ENCODE assay signal across 8 mouse cellular contexts in the genomic region with DNA sequence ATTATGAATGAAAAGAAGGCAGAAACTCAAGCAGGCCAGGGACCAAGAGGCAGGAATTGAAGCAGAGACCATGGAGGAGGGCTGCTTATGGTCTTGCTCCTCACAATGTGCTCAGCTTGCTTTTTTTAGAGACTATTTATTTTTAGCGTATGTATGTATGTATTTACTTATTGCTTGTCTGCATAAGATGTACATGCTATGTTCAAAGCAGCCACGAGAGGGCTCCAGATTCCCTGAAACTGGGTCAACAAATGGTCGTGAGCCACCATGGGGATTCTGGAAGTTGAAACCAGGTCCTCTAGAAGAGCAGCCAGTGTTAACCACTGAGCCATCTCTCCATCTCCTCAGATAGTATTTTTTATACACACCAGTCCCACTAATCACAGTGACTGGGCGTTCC.
A peak's percentile ranks its signal among the peaks of the same experiment; 100 is the strongest.
DNase-seq lines count a peak whose midpoint lies in the region; ATAC-seq and TF ChIP-seq lines count a peak whose summit lies in the region.
"Not testable (repeated sequence)": the region's sequence is repeated elsewhere in the genome, so short reads cannot be mapped to it uniquely, and the experiment has no call there.

No protein-coding gene starts in this region.

- H3K9ac ChIP-seq in embryonic facial prominence, embryonic 14.5 days (ENCODE audit: low read depth, low read length); heart, postnatal 0 days (replicated peaks; ENCODE audit: low read depth, low read length); limb, embryonic 14.5 days (ENCODE audit: low read depth, low read length, severe bottlenecking): not testable (repeated sequence)

- not testable (repeated sequence) for H3K27me3 ChIP-seq in embryonic facial prominence, embryonic 14.5 days (replicated peaks; ENCODE audit: control insufficient read depth, insufficient read depth, low read length); heart, postnatal 0 days (ENCODE audit: control insufficient read depth, insufficient read depth, low read length); limb, embryonic 14.5 days (ENCODE audit: control insufficient read depth, insufficient read depth, low read length)

- not testable (repeated sequence) for TF ChIP-seq POLR2A in brain, embryonic 14.5 days (IDR thresholded peaks at IDR 0.05; ENCODE audit: borderline replicate concordance, extremely low read depth, insufficient read depth, insufficient read length, poor library complexity, severe bottlenecking); limb, embryonic 14.5 days (IDR thresholded peaks at IDR 0.05; ENCODE audit: borderline replicate concordance, extremely low read depth, insufficient read depth, insufficient read length)

- H3K9me3 ChIP-seq in embryonic facial prominence, embryonic 14.5 days (ENCODE audit: control insufficient read depth, low read length); heart, postnatal 0 days (replicated peaks; ENCODE audit: control insufficient read depth, low read length); limb, embryonic 14.5 days (ENCODE audit: control insufficient read depth, low read length): not testable (repeated sequence)

- TF ChIP-seq EP300 in heart, postnatal 0 days (IDR thresholded peaks at IDR 0.05; ENCODE audit: low read depth) = not testable (repeated sequence)

- H3K4me3 ChIP-seq in embryonic facial prominence, embryonic 14.5 days (ENCODE audit: low read depth, low read length); heart, postnatal 0 days (ENCODE audit: low read depth, low read length); limb, embryonic 14.5 days (replicated peaks; ENCODE audit: low read length): not testable (repeated sequence)

- peak; percentile 43 to 66 for DNase-seq in CD8-positive naive resting alpha-beta T cell, adult 2 months (ENCODE audit: low read depth in 2 of 2, low spot score in 2 of 2)
- DNase-seq in brain, embryonic 14.5 days (ENCODE audit: low read depth) = peak; percentile 71
- DNase-seq in embryonic facial prominence, embryonic 14.5 days (ENCODE audit: low spot score) = peak; percentile 64
- DNase-seq in heart, postnatal 0 days (ENCODE audit: low spot score) = not testable (repeated sequence)
- peak; percentile 88 to 89 for DNase-seq in kidney, postnatal 4 days
- peak; percentile 50 for DNase-seq in limb, embryonic 14.5 days (ENCODE audit: low spot score)
- peak; percentile 62 for DNase-seq in ovary, postnatal 14 days (ENCODE audit: low spot score)
- DNase-seq in testis, postnatal 14 days (ENCODE audit: low spot score) = peak; percentile 8

- H3K4me2 ChIP-seq in embryonic facial prominence, embryonic 14.5 days (ENCODE audit: low read depth, low read length); heart, postnatal 0 days (ENCODE audit: low read depth, low read length); limb, embryonic 14.5 days (replicated peaks; ENCODE audit: low read depth, low read length, severe bottlenecking): not testable (repeated sequence)

- ATAC-seq in embryonic facial prominence, embryonic 14.5 days (ENCODE audit: low read depth); heart, postnatal 0 days (ENCODE audit: insufficient read depth, low read depth); limb, embryonic 14.5 days (ENCODE audit: low FRiP score, low read depth): not testable (repeated sequence)

- not testable (repeated sequence) for H3K4me1 ChIP-seq in embryonic facial prominence, embryonic 14.5 days (ENCODE audit: control insufficient read depth, insufficient read depth, low read length); heart, postnatal 0 days (ENCODE audit: control insufficient read depth, insufficient read depth); limb, embryonic 14.5 days (ENCODE audit: control insufficient read depth, insufficient read depth, low read length)

- TF ChIP-seq CTCF in brain, embryonic 14.5 days (IDR thresholded peaks at IDR 0.05; ENCODE audit: borderline replicate concordance, extremely low read depth, insufficient read depth, insufficient read length) = not testable (repeated sequence)
- peak; percentile 57 for TF ChIP-seq CTCF in heart, postnatal 0 days (IDR thresholded peaks at IDR 0.05; ENCODE audit: low read depth)

- not testable (repeated sequence) for H3K36me3 ChIP-seq in embryonic facial prominence, embryonic 14.5 days (ENCODE audit: control insufficient read depth, insufficient read depth, low read length); heart, postnatal 0 days (replicated peaks; ENCODE audit: control insufficient read depth, insufficient read depth, low read length); limb, embryonic 14.5 days (ENCODE audit: control insufficient read depth, insufficient read depth, low read length)

- WGBS in embryonic facial prominence, embryonic 14.5 days = 24% methylated on average over 4 of the region's 4 CpGs
- 27% methylated on average over 4 of the region's 4 CpGs for WGBS in heart, postnatal 0 days
- 32% methylated on average over 4 of the region's 4 CpGs for WGBS in limb, embryonic 14.5 days

- not testable (repeated sequence) for H3K27ac ChIP-seq in embryonic facial prominence, embryonic 14.5 days (replicated peaks; ENCODE audit: low read depth, low read length); heart, postnatal 0 days (ENCODE audit: low read depth); limb, embryonic 14.5 days (replicated peaks; ENCODE audit: low read depth, low read length)
